ENCODE assay signal across 24 mouse cellular contexts in the genomic region with DNA sequence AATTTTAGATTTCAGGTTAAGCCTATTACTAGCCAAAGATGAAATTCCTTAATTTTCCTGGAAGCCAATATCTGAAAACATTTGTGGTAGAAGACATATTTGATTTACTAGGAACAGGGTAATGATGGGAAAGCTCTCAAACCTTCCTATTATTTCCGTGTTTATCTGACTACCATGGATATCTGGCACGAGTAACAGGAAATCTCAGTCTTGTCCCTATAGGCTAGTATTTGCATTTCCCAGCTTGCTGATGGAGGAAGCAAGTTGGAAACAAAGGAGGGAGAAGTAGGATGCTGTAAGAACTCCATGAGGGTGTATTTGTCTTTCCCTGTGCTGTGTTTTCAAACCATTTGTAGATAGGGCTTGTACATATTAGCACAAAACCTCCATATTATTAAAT.
DNase-seq lines count a peak whose midpoint lies in the region; ATAC-seq and TF ChIP-seq lines count a peak whose summit lies in the region.
"Had no signal": no experiment of that assay in that cellular context is flagged by ENCODE, and none has a peak within 500 bp of the region (broad histone marks: within the 10 kb centered on the region; RNA-seq: fewer than 3 reads in every experiment).

No protein-coding gene starts in this region.

- 47% methylated on average over 2 of the region's 2 CpGs for WGBS in limb, embryonic 14.5 days
- 73% methylated on average over 2 of the region's 2 CpGs for WGBS in limb, embryonic 10.5 days
- 33% methylated on average over 2 of the region's 2 CpGs for WGBS in lung, postnatal 0 days

- peaks cover 22% of the 10 kb centered on the region for H3K4me1 ChIP-seq in limb, embryonic 14.5 days (ENCODE audit: control insufficient read depth, insufficient read depth, low read length)
- H3K4me1 ChIP-seq in limb, embryonic 10.5 days: peaks cover 6% of the 10 kb centered on the region
- no peaks in the 10 kb centered on the region for H3K4me1 ChIP-seq in lung, postnatal 0 days (ENCODE audit: insufficient read depth, low read depth, low read length)
- H3K4me1 ChIP-seq: embryonic facial prominence, embryonic 10.5 days; forebrain, embryonic 12.5 days; heart, embryonic 13.5 days; hindbrain, embryonic 12.5 days; hindbrain, embryonic 15.5 days had no signal

- peak; percentile 30; the same call in 1 of the 2 replicates for TF ChIP-seq EP300 in lung, postnatal 0 days (IDR thresholded peaks at IDR 0.05)

- no peak for DNase-seq in limb, embryonic 14.5 days (ENCODE audit: low spot score)
- DNase-seq in limb, embryonic 10.5 days (ENCODE audit: low spot score): no peak
- DNase-seq in lung, postnatal 0 days (ENCODE audit: low spot score): peak; percentile 54
- no peak for DNase-seq in lung, postnatal 25 days (ENCODE audit: low spot score)
- peak; percentile 4 for DNase-seq in brain, embryonic 14.5 days (ENCODE audit: low read depth)
- DNase-seq in adrenal gland, postnatal 10 days: no peak
- no peak for DNase-seq in right cerebral cortex, postnatal 14 days
- DNase-seq: adrenal gland, postnatal 14 days; cerebellum, adult 11-12 months; cerebellum, adult 8-10 months; cerebellum, postnatal 10 days; cerebellum, postnatal 36 days; embryo, embryonic 11 days; gastrocnemius, postnatal 25 days; heart, adult 18-20 months had no signal

- ATAC-seq in limb, embryonic 14.5 days (ENCODE audit: low FRiP score, low read depth): peak; percentile 70; the same call in 1 of the 2 replicates
- no peak; the same call in 1 of the 2 replicates for ATAC-seq in lung, postnatal 0 days
- ATAC-seq: forebrain, embryonic 16.5 days; Patski had no signal

- TF ChIP-seq CTCF in lung, postnatal 0 days (IDR thresholded peaks at IDR 0.05): no peak
- TF ChIP-seq CTCF in brain, embryonic 14.5 days (IDR thresholded peaks at IDR 0.05; ENCODE audit: borderline replicate concordance, extremely low read depth, insufficient read depth, insufficient read length): no peak

- no peaks in the 10 kb centered on the region for H3K27me3 ChIP-seq in limb, embryonic 14.5 days (ENCODE audit: control insufficient read depth, insufficient read depth, low read length)
- H3K27me3 ChIP-seq in limb, embryonic 10.5 days (ENCODE audit: low read depth, poor library complexity, severe bottlenecking): no peaks in the 10 kb centered on the region; the same call in 1 of the 2 replicates
- no peaks in the 10 kb centered on the region for H3K27me3 ChIP-seq in lung, postnatal 0 days (replicated peaks; ENCODE audit: insufficient read depth, low read length)
- H3K27me3 ChIP-seq: embryonic facial prominence, embryonic 13.5 days; forebrain, embryonic 12.5 days; heart, embryonic 13.5 days; hindbrain, embryonic 12.5 days; hindbrain, embryonic 15.5 days; Patski had no signal

- no peak overlapping the region for H3K4me2 ChIP-seq in limb, embryonic 14.5 days (replicated peaks; ENCODE audit: low read depth, low read length, severe bottlenecking)
- H3K4me2 ChIP-seq in lung, postnatal 0 days (replicated peaks; ENCODE audit: low read depth, low read length): no peak overlapping the region
- H3K4me2 ChIP-seq: embryonic facial prominence, embryonic 13.5 days; forebrain, embryonic 12.5 days; heart, embryonic 13.5 days; hindbrain, embryonic 12.5 days; hindbrain, embryonic 15.5 days had no signal

- TF ChIP-seq POLR2A in limb, embryonic 14.5 days (IDR thresholded peaks at IDR 0.05; ENCODE audit: borderline replicate concordance, extremely low read depth, insufficient read depth, insufficient read length): no peak
- TF ChIP-seq POLR2A in brain, embryonic 14.5 days (IDR thresholded peaks at IDR 0.05; ENCODE audit: borderline replicate concordance, extremely low read depth, insufficient read depth, insufficient read length, poor library complexity, severe bottlenecking): no peak

- H3K9me3 ChIP-seq in limb, embryonic 14.5 days (ENCODE audit: control insufficient read depth, low read length): no peaks in the 10 kb centered on the region
- no peaks in the 10 kb centered on the region for H3K9me3 ChIP-seq in limb, embryonic 10.5 days (replicated peaks)
- H3K9me3 ChIP-seq in lung, postnatal 0 days (ENCODE audit: low read length): no peaks in the 10 kb centered on the region
- H3K9me3 ChIP-seq: embryonic facial prominence, embryonic 10.5 days; embryonic facial prominence, embryonic 13.5 days; forebrain, embryonic 12.5 days; heart, embryonic 13.5 days; hindbrain, embryonic 12.5 days; hindbrain, embryonic 15.5 days had no signal

- no peak overlapping the region for H3K4me3 ChIP-seq in limb, embryonic 14.5 days (replicated peaks; ENCODE audit: low read length)
- H3K4me3 ChIP-seq in limb, embryonic 10.5 days: no peak overlapping the region
- no peak overlapping the region for H3K4me3 ChIP-seq in lung, postnatal 0 days (ENCODE audit: low read depth, low read length)
- H3K4me3 ChIP-seq: embryonic facial prominence, embryonic 10.5 days; embryonic facial prominence, embryonic 13.5 days; erythroblast, embryonic 14.5 days; forebrain, embryonic 12.5 days; heart, embryonic 13.5 days; hindbrain, embryonic 12.5 days; hindbrain, embryonic 15.5 days had no signal

- H3K9ac ChIP-seq in limb, embryonic 14.5 days (ENCODE audit: low read depth, low read length, severe bottlenecking): no peak overlapping the region
- no peak overlapping the region for H3K9ac ChIP-seq in lung, postnatal 0 days (replicated peaks; ENCODE audit: low read depth)
- H3K9ac ChIP-seq: embryonic facial prominence, embryonic 13.5 days; forebrain, embryonic 12.5 days; heart, embryonic 13.5 days; hindbrain, embryonic 12.5 days; hindbrain, embryonic 15.5 days had no signal

- no peak overlapping the region for H3K27ac ChIP-seq in limb, embryonic 14.5 days (replicated peaks; ENCODE audit: low read depth, low read length)
- H3K27ac ChIP-seq in limb, embryonic 10.5 days: no peak overlapping the region
- H3K27ac ChIP-seq in lung, postnatal 0 days (ENCODE audit: low read length): no peak overlapping the region
- H3K27ac ChIP-seq: embryonic facial prominence, embryonic 10.5 days; embryonic facial prominence, embryonic 13.5 days; forebrain, embryonic 12.5 days; heart, embryonic 13.5 days; hindbrain, embryonic 12.5 days; hindbrain, embryonic 15.5 days had no signal

- no peaks in the 10 kb centered on the region for H3K36me3 ChIP-seq in limb, embryonic 14.5 days (ENCODE audit: control insufficient read depth, insufficient read depth, low read length)
- H3K36me3 ChIP-seq in limb, embryonic 10.5 days: no peaks in the 10 kb centered on the region
- H3K36me3 ChIP-seq in lung, postnatal 0 days (ENCODE audit: insufficient read depth, low read length): no peaks in the 10 kb centered on the region
- H3K36me3 ChIP-seq: embryonic facial prominence, embryonic 10.5 days; embryonic facial prominence, embryonic 13.5 days; forebrain, embryonic 12.5 days; heart, embryonic 13.5 days; hindbrain, embryonic 12.5 days; hindbrain, embryonic 15.5 days had no signal

Comparison
In these comparisons a context has a peak if more than half of its experiments do, and no peak if none do; other contexts are left out.
1. DNase-seq: peak in lung, postnatal 0 days (single experiment) and brain, embryonic 14.5 days (single experiment); none in limb, embryonic 14.5 days (single experiment), limb, embryonic 10.5 days (single experiment), lung, postnatal 25 days (single experiment), adrenal gland, postnatal 10 days (single experiment) and right cerebral cortex, postnatal 14 days (single experiment).